Mouse (Mus musculus): ENCODE measurements around the gene Rfc1.
"Not testable (repeated sequence)": the region's sequence is repeated elsewhere in the genome, so short reads cannot be mapped to it uniquely, and the experiment has no call there.

The Rfc1 gene

GRCm38 (mm10) chr5:65298167-65298950, 37.1 kb downstream of the Rfc1 start:
- no peak for DNase-seq

DNA sequence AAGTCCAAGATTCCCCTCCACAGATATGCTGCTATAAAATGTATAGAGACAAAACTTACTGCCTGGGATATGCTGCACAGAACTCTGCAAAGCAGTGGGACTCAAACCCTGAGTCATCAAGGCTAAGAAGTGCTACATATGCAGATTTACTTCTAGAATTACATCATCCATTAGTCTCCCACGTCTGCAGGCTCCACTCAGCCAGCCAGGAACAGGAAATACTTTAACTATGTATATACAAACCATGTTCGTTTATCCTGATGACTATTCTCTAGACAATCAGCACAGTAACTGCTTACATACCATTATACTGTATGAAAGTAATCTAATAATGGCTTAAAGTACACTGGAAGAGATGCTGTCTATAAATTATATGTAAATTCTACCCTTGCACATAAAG, 41.2 kb downstream of the Rfc1 start:
- no peak for DNase-seq

GRCm38 (mm10) chr5:65293627-65294026, 41.8 kb downstream of the Rfc1 start:
- DNase-seq = no peak

DNA sequence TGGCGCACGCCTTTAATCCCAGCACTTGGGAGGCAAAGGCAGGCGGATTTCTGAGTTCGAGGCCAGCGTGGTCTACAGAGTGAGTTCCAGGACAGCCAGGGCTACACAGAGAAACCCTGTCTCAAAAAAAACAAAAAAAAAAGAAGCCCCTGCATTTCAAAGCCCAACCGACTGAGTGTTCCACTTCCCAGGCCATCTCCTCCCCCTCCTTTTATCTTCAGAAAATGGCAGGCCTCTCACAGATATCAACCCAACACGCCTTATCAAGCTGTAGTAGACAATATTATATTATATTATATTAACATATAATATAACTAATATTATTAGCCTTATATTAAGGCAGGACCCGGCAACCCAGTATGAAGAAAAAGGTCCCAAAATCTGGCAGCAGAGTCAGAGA, 46.5 kb downstream of the Rfc1 start:
- not testable (repeated sequence) for DNase-seq

DNA sequence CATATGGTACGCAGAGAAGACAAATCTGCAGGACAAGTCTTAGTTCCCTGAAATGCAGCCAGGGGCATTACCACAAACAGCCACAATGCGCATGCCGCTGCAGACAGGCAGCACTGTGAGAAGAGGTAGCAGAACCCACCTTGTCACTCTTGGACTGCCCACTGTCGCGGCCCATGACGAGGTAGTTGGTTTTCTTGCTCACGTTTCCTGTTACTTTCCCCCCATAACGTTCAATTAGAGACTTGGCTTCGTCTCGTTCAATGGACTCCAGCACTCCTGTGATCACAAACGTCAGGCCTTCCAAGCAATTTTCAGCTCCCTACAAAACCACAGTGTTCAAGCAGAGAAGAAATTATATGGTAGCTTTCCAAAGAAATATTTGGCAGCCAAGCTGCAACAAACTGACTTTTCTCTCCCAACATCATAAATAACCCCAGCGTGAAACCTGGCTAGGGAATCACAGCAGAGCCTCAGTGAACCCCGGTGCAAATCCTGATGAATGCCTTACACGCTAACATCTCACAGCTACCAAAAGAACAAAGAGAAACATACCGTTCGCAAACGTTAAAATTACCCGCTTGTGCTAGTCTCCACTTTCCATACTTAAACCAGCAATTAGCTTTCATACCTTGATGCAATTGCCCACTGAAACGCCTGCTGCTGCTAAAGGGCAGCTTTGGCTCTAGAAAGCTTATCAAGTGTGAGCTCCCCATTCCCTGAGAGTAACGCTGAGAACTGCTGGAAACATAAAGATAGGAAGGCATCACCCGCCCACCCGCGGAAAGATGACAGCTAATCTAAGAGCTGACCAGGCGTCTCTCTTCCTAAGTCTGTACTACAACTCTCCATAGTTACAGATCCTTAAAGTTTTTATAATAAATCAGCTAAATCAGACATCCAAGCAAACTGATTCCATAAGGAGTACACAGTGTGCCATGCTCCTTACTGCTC, 47.4 kb downstream of the Rfc1 start:
- no peak for DNase-seq

DNA sequence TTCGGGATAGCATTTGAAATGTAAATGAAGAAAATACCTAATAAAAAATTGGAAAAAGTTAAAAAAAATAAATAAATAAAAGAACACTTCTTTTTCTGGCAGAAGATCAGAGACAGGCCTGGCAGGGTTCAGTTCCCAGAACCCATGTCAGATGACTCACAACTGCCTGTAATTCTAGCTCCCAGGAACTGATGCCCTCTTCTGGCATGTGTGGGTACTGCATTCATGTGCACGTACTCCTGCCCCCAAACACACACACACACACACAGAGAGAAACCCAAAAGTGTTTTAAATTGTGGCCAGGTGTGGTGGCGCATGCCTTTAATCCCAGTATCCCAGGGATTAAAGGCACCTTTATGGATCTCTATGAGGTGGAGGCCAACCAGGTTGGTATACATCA, 51.3 kb downstream of the Rfc1 start:
- peak; percentile 8 for DNase-seq

- DNase-seq = no peak
Measured at GRCm38 (mm10) chr5:65281216-65281615, 54.3 kb downstream of the Rfc1 start.

DNA sequence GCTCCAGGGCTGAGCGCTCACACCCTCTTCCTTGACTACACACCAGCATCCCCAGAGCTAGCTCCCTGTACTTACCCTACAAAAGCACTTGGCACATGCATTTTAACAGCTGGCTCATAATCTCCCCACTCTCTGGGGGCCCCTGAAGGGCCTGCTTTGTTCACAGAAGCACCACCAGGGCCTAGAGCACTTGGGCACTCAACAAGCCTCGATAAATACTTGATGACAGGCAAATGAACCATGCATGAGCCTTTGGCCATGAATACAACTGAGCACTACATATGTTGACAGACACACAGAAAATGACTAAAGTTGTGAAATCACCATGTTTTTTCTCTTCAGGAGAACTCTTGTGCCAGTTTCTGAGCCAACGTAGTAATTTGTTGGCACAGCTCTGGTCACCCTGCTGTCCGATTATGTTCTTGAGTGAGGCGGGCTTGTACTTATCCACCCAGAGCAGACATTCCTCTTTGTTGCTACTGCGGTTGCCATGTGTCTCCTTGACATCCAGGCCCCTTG, 56.3 kb downstream of the Rfc1 start:
- DNase-seq = no peak

GRCm38 (mm10) chr5:65273966-65274365, 61.5 kb downstream of the Rfc1 start:
- no peak for DNase-seq

DNA sequence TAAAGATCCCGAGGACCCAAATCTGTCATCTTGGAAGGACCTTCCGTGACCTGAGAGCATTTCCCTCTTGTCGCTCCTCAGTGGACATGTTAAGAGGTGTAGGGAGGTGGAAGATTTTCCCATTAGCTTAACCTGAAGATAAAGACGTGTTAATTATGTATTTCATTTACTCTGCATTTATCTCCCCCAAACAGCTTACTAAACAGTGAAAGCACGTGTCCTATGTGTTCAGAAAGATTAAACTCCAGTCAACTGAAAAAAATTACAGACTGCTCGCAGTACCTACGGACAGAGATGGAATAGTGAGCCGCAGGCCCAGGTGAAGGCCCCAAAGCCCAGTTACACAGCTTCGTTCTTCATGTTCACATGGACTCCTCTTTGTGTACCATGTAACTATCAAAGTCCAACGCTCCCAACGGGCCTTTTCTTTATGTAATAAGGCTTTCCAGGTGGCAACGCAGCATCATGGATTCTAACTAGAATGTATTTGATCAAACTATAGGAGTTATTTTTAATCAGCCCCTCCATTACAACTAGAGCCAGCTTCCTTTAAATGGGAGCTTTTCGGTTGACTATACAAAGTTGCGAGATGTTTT, 77.5 kb downstream of the Rfc1 start:
- no peak for DNase-seq

DNA sequence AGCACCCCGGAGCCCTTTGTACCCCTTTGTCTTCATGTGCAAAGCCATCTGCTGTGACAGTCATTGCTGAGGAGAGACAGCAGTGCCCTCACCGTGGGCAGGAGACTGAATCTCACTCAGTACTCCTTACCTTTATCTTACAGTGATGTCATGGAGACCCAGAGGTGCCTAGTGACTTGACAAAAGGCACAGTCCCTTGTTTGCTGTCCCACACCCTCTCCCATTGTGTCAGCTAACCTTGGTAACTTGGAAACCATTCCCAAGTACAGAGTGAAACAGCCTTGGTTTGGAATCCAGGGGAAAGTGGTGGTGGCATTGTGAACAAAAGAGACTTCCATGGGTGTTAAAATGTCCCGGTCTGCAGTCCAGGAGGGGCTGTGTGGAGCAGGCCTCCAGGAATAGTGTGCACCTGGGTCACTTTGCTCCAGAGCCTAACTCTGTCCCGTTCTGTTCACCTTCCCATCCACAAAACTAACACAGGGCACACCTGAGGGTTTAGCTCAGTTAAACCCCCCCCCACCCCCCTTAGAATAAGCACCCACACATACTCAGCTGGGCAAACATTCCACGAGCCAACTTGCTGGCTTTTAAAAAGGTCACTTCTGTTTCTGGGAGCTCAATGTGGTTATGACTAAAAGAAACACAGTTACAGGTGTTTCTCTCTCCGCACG, 85.2 kb downstream of the Rfc1 start:
- no peak for DNase-seq

DNA sequence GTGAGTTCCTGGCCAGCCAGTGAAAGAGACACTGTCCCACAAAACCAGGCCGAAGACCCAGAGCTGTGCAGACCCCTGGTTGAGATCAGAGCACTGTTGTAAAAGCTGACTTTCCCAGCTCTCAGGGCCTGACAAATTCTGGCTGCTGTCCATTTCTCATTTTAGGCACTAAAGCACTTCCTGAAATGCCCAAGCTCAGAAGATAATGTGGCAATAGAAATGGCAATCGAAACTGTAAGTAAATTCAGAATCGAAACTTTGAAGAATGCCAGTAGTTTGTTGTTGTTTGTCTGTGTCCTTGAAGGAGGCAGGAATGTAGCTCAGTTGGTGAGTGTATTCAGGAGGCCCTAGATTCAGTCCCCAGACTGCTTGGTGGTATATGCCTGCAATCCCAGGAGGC, 88.2 kb downstream of the Rfc1 start:
- DNase-seq = no peak

- peak; percentile 62 for DNase-seq
Measured at GRCm38 (mm10) chr5:65242740-65243139, 92.7 kb downstream of the Rfc1 start.

DNA sequence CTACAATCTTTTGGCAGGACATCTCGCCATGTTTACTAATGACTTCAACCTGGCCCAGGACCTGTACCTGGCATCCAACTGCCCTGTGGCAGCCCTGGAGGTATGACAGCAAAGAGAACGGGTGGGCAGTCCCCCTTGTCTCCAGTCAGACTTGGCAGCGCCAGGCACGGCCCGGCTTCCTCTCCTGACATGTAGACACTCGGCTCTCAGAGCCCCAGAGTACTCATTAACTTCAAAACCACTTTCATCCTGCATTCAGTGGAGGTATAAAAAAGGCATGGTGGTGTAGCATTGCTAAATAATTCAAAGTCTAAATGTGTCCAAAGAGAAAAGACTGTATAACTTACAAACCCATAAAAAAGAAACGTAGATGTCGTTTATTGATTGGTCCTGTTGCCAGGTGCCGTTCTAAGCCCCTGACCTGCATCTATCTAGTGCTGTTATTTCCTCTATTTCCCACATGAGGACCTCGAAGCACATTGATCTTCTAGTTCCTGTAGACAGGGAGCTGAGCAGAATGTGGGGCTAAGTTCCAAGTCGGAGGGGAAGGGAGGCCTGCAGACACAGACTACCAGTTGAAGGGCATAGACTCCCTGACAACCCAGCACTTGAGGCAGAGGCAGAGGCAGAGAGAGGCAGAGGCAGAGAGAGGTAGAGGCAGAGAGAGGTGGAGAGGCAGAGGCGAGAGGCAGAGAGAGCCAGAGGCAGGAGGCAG, 104.0 kb downstream of the Rfc1 start:
- no peak for DNase-seq

DNA sequence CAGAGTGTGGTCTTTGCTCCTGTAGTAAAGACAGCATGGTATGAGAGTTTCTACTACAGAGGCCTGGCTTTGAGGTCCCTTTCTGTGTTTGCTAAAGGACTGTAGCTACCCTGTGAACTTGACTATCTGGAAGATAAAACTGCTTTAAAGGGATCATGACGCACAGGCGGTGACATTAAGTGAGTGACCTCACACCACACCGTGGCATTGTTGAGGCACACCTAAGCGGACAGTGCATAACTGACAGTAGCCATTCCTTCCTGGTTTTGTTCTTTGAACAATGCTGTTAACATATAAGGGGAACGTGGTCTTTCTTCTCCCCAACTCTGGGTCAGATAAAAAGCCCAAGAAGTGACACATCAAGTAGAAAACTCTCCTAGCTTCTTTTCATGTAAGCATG, 111.4 kb downstream of the Rfc1 start:
- no peak for DNase-seq

GRCm38 (mm10) chr5:65221037-65221436, 114.4 kb downstream of the Rfc1 start:
- no peak for DNase-seq

- no peak for DNase-seq
Measured at GRCm38 (mm10) chr5:65217305-65218269, 117.9 kb downstream of the Rfc1 start.

GRCm38 (mm10) chr5:65213321-65213720, 122.1 kb downstream of the Rfc1 start:
- peak; percentile 72 for DNase-seq
